Mouse (Mus musculus) thymus, adult 2 months (tissue): Measurements from ENCODE around the gene Gm20696. TPM values are rescaled to one million over a fixed set of nuclear protein-coding genes. Genes with fewer than 3 reads are reported as not detected.

Experiments
- DNase-seq: peaks from one replicate; pipeline ENCODE4 v3.0.0; 2021
- H3K27ac ChIP-seq: fragments of 200-500 bp; 2 replicates; pipeline ENCODE4 v1.5.1; 2012; ENCODE audit warnings: low read length, control low read depth; ENCODE audit not compliant: control insufficient read depth, insufficient read depth
- H3K27me3 ChIP-seq: fragments of 200-500 bp; 2 replicates; pipeline ENCODE4 v1.6.1; 2012; ENCODE audit warnings: mild to moderate bottlenecking, low read length, moderate library complexity, mixed read lengths; ENCODE audit not compliant: control insufficient read depth, insufficient read depth
- H3K36me3 ChIP-seq: fragments of 200-500 bp; 2 replicates; pipeline ENCODE4 v1.6.1; 2012; ENCODE audit warnings: mild to moderate bottlenecking, low read length, moderate library complexity; ENCODE audit not compliant: control insufficient read depth, insufficient read depth
- H3K4me1 ChIP-seq: fragments of 200-500 bp; replicated peaks from 2 replicates; pipeline ENCODE4 v1.6.1; 2012; ENCODE audit warnings: low read length; ENCODE audit not compliant: control insufficient read depth, insufficient read depth
- H3K4me3 ChIP-seq: fragments of 200-500 bp; 2 replicates; pipeline ENCODE4 v1.5.1; 2012; ENCODE audit warnings: mild to moderate bottlenecking, low read length, control low read depth, moderate library complexity; ENCODE audit not compliant: control insufficient read depth, insufficient read depth
- CTCF ChIP-seq: fragments of 200-500 bp; IDR thresholded peaks from 2 replicates; pipeline ENCODE4 v1.5.1; 2012; ENCODE audit warnings: mild to moderate bottlenecking, control low read depth, low read length, moderate library complexity, borderline replicate concordance; ENCODE audit not compliant: control insufficient read depth, poor library complexity, insufficient read depth; ENCODE audit errors: extremely low read depth
- POLR2A ChIP-seq: fragments of 200-500 bp; IDR thresholded peaks from 2 replicates; pipeline ENCODE4 v1.6.1; 2012; ENCODE audit warnings: mild to moderate bottlenecking, low read length, control low read depth, moderate library complexity; ENCODE audit not compliant: control insufficient read depth, poor library complexity, insufficient read depth; ENCODE audit errors: extremely low read depth
- WGBS: fragments of 180-500 bp; shearing (Covaris S2); methylation state at CpG from one replicate; pipeline ENCODE4 v1.1.7; 2018; 5-methylcytosine and 5-hydroxymethylcytosine counted together
- polyA plus RNA-seq: library from polyadenylated mRNA; depleted of rRNA; stranded (reverse); fragments of >200 nt; gene quantifications from 2 replicates; pipeline ENCODE4 v1.2.3, GENCODE M21; 2012

Gm20696 gene
- polyA plus RNA-seq, 1 experiment: 3.3 TPM

- peak overlapping the region; percentile 73; the same call in 1 of the 2 replicates for H3K27ac ChIP-seq
- H3K27me3 ChIP-seq: no peaks in the 10 kb centered on the region
- DNase-seq: no peak
- TF ChIP-seq CTCF (no peak), POLR2A (no peak)
- H3K4me1 ChIP-seq: peaks cover 57% of the 10 kb centered on the region
- WGBS: 35% methylated on average over 4 of the region's 4 CpGs
- H3K4me3 ChIP-seq: no peak overlapping the region
- no peaks in the 10 kb centered on the region for H3K36me3 ChIP-seq
Observed at GRCm38 (mm10) chr6:99431941-99432340, 234.7 kb downstream of the Gm20696 start.

- DNase-seq: no peak
- Histone ChIP-seq H3K27ac (no peak overlapping the region), H3K4me3 (no peak overlapping the region), H3K36me3 (no peaks in the 10 kb centered on the region), H3K27me3 (no peaks in the 10 kb centered on the region), H3K4me1 (peaks cover 51% of the 10 kb centered on the region)
- TF ChIP-seq POLR2A (no peak), CTCF (no peak)
- 97% methylated on average over 14 of the region's 14 CpGs for WGBS
Observed at GRCm38 (mm10) chr6:99430560-99430959, 236.0 kb downstream of the Gm20696 start.

DNA sequence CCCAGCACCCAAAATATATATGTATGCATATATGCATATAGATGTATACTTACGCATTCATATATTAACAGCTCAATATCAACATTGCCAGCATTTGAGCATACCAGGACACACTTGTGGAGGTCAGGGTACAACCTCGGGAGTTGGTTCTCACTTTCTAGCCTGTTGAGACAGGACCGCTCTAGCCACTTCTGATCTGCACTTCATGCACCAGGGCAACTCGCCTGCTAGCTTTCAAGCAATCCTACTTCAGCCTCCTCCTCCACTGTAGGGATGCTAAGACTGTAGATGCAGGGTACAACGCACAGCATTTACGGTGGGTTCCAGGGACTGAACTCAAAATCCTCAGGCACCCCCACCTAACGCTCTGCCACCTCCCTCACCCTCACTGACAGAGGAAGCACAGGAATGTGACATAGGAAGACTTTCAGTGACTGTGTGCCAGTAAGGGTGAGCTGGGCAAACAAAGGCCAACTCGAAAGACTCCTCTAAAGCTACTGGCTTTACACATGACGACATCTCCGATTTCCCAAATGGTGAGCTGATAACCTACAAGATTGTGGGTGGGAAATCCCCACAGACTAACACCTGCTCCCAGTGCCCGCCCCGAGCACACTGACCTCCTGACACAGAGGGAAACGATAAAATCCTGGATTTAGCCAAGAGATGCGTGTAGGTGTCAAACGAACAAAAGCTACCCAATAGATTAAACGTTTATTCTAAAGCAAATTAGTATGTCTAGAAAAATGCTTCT, 237.0 kb downstream of the Gm20696 start:
- H3K4me1 ChIP-seq: peaks cover 47% of the 10 kb centered on the region
- H3K27ac ChIP-seq: peak overlapping the region; percentile 71
- 77% methylated on average over 16 of the region's 16 CpGs for WGBS
- no peaks in the 10 kb centered on the region for H3K36me3 ChIP-seq
- no peak for DNase-seq
- H3K4me3 ChIP-seq: no peak overlapping the region
- H3K27me3 ChIP-seq: no peaks in the 10 kb centered on the region
- no peak for TF ChIP-seq POLR2A

DNA sequence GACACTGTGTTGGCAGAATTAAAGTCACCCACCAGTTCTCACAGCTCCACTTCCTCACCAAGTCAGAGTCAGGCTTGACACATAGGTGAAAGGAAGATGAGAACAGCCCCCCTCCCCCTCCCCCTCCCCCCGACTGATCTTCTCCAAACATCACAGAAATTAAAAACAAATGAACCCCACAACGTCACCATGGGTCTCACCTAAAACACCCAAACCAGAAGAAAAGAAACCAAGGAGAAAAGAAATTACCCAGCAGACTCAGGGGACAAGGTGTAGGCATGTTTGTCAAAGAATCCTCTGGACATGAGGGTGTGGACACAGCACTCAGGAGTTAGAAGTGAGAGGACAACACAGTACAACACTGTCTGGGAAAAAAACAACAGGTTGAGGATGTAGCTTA, 237.6 kb downstream of the Gm20696 start:
- TF ChIP-seq POLR2A (no peak), CTCF (no peak)
- peaks cover 45% of the 10 kb centered on the region for H3K4me1 ChIP-seq
- DNase-seq: no peak
- WGBS: 0% methylated on average over 2 of the region's 2 CpGs
- no peaks in the 10 kb centered on the region for H3K36me3 ChIP-seq
- H3K27me3 ChIP-seq: no peaks in the 10 kb centered on the region
- peak overlapping the region; percentile 83 for H3K27ac ChIP-seq
- no peak overlapping the region for H3K4me3 ChIP-seq

- Histone ChIP-seq H3K27ac (peak overlapping the region; percentile 28; the same call in 1 of the 2 replicates), H3K36me3 (no peaks in the 10 kb centered on the region), H3K27me3 (no peaks in the 10 kb centered on the region), H3K4me3 (no peak overlapping the region), H3K4me1 (peaks cover 31% of the 10 kb centered on the region)
- no peak for DNase-seq
- TF ChIP-seq CTCF (no peak), POLR2A (no peak)
- WGBS: 76% methylated on average over 4 of the region's 4 CpGs
Observed at GRCm38 (mm10) chr6:99427301-99427700, 239.3 kb downstream of the Gm20696 start.

DNA sequence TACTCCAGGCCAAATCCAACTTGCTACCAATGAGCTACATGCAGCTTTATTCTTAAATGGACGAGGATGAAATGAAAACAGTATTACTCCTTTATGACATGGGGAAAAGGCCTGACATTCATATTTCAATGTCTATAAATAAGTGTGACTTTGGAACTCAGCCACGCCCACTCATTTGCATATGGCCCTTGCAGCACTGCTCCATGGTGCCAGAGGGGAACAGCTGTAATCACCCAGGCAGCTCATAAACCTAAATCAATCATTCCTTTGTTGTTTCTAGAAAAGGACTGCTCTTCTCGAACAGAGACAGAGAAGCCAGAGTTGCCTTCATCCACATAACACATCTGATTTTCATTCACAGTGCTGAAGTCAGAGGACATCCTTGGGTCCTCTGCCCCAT, 241.6 kb downstream of the Gm20696 start:
- DNase-seq: no peak
- WGBS: 74% methylated on average over 3 of the region's 3 CpGs
- Histone ChIP-seq H3K36me3 (no peaks in the 10 kb centered on the region), H3K4me3 (no peak overlapping the region), H3K27me3 (no peaks in the 10 kb centered on the region), H3K27ac (no peak overlapping the region), H3K4me1 (peaks cover 33% of the 10 kb centered on the region)
- TF ChIP-seq POLR2A: no peak
- no peak for TF ChIP-seq CTCF

- H3K36me3 ChIP-seq: no peaks in the 10 kb centered on the region
- TF ChIP-seq POLR2A: no peak
- no peak for TF ChIP-seq CTCF
- WGBS: 91% methylated on average over 8 of the region's 8 CpGs
- no peaks in the 10 kb centered on the region for H3K27me3 ChIP-seq
- H3K4me3 ChIP-seq: no peak overlapping the region
- H3K4me1 ChIP-seq: peaks cover 9% of the 10 kb centered on the region
- H3K27ac ChIP-seq: no peak overlapping the region
- no peak for DNase-seq
Observed at GRCm38 (mm10) chr6:99420666-99421065, 245.9 kb downstream of the Gm20696 start.
